ENCODE assay signal across 18 mouse cellular contexts in the genomic region with DNA sequence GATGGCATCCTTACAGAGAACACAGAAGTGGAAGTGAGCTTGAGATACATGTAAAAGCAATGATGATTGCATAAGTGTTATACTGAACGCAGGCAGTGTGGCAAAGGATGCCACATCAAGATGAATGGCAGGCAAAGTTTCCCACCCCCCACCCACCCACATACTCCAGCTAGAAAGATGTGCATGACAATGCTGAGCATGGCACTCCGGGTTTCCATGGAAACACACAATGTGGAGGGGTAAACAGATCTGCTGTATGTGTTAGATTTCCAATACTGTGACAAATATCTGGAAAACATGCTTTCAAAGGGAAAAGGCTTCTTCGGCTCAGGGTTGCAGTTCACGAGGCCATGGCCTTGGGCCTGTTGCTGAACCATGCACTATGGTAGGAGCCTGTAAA.
DNase-seq lines count a peak whose midpoint lies in the region; ATAC-seq lines count a peak whose summit lies in the region.
"Had no signal": no experiment of that assay in that cellular context is flagged by ENCODE, and none has a peak within 500 bp of the region (broad histone marks: within the 10 kb centered on the region; RNA-seq: fewer than 3 reads in every experiment).

No protein-coding gene starts in this region.

- no peaks in the 10 kb centered on the region for H3K9me3 ChIP-seq in hindbrain, embryonic 11.5 days (ENCODE audit: control insufficient read depth, low read length)
- no peaks in the 10 kb centered on the region for H3K9me3 ChIP-seq in hindbrain, embryonic 10.5 days
- no peaks in the 10 kb centered on the region for H3K9me3 ChIP-seq in midbrain, embryonic 14.5 days (ENCODE audit: control insufficient read depth, low read length)
- no peaks in the 10 kb centered on the region for H3K9me3 ChIP-seq in midbrain, embryonic 13.5 days
- H3K9me3 ChIP-seq in forebrain, embryonic 16.5 days (ENCODE audit: control insufficient read depth, low read length) = no peaks in the 10 kb centered on the region
- H3K9me3 ChIP-seq in liver, embryonic 11.5 days (ENCODE audit: control insufficient read depth, low read length) = no peaks in the 10 kb centered on the region
- H3K9me3 ChIP-seq: heart, embryonic 10.5 days; liver, embryonic 13.5 days; lung, embryonic 15.5 days had no signal

- ATAC-seq in hindbrain, embryonic 11.5 days (ENCODE audit: low FRiP score) = 0 out of 2 replicates have a peak, but pooled peaks have one; percentile 35
- no peak for ATAC-seq in midbrain, embryonic 14.5 days (ENCODE audit: low FRiP score, low TSS enrichment)
- ATAC-seq in midbrain, embryonic 13.5 days = no peak
- peak; percentile 88 for ATAC-seq in forebrain, embryonic 16.5 days
- no peak for ATAC-seq in liver, embryonic 11.5 days (replicated peaks; ENCODE audit: low FRiP score)

- H3K4me3 ChIP-seq in hindbrain, embryonic 11.5 days (ENCODE audit: low read depth, low read length) = no peak overlapping the region
- no peak overlapping the region for H3K4me3 ChIP-seq in hindbrain, embryonic 10.5 days
- no peak overlapping the region for H3K4me3 ChIP-seq in midbrain, embryonic 14.5 days (replicated peaks; ENCODE audit: low read depth, low read length)
- H3K4me3 ChIP-seq in midbrain, embryonic 13.5 days (replicated peaks) = no peak overlapping the region
- H3K4me3 ChIP-seq in forebrain, embryonic 16.5 days (replicated peaks; ENCODE audit: low read length) = no peak overlapping the region
- H3K4me3 ChIP-seq in liver, embryonic 11.5 days (ENCODE audit: low read depth, low read length) = no peak overlapping the region
- H3K4me3 ChIP-seq: heart, embryonic 10.5 days; liver, embryonic 13.5 days; lung, embryonic 15.5 days had no signal

- no peak overlapping the region for H3K27ac ChIP-seq in hindbrain, embryonic 11.5 days (ENCODE audit: low read depth, low read length)
- no peak overlapping the region for H3K27ac ChIP-seq in hindbrain, embryonic 10.5 days
- no peak overlapping the region for H3K27ac ChIP-seq in midbrain, embryonic 14.5 days (replicated peaks; ENCODE audit: low read depth, low read length)
- H3K27ac ChIP-seq in midbrain, embryonic 13.5 days = no peak overlapping the region
- no peak overlapping the region for H3K27ac ChIP-seq in forebrain, embryonic 16.5 days (ENCODE audit: low read length)
- H3K27ac ChIP-seq in liver, embryonic 11.5 days (ENCODE audit: low read depth, low read length) = no peak overlapping the region
- H3K27ac ChIP-seq: heart, embryonic 10.5 days; liver, embryonic 13.5 days; lung, embryonic 15.5 days had no signal

- peak; percentile 9 for DNase-seq in hindbrain, embryonic 11.5 days (ENCODE audit: low spot score)
- no peak for DNase-seq in hindbrain, embryonic 10.5 days (ENCODE audit: low spot score)
- peak; percentile 59 for DNase-seq in midbrain, embryonic 14.5 days
- peak; percentile 60 for DNase-seq in layer of hippocampus, adult 9-11 months
- DNase-seq in MN1 (ENCODE audit: low spot score) = no peak
- no peak for DNase-seq in liver, embryonic 11.5 days (ENCODE audit: low spot score)
- DNase-seq: adrenal gland, postnatal 36 days; cerebellum, postnatal 10 days; gastrocnemius, postnatal 36 days; heart, postnatal 10 days; kidney, adult 2 months; kidney, postnatal 25 days; liver, embryonic 13.5 days; thymus, postnatal 4 days had no signal

- H3K9ac ChIP-seq in hindbrain, embryonic 11.5 days (ENCODE audit: low read depth, low read length) = no peak overlapping the region
- H3K9ac ChIP-seq in midbrain, embryonic 14.5 days (replicated peaks; ENCODE audit: low read length) = no peak overlapping the region
- no peak overlapping the region for H3K9ac ChIP-seq in midbrain, embryonic 13.5 days (replicated peaks)
- no peak overlapping the region for H3K9ac ChIP-seq in forebrain, embryonic 16.5 days (replicated peaks; ENCODE audit: low read depth, low read length)
- no peak overlapping the region for H3K9ac ChIP-seq in liver, embryonic 11.5 days (ENCODE audit: low read depth, low read length)
- H3K9ac ChIP-seq: liver, embryonic 13.5 days; lung, embryonic 15.5 days had no signal

- 59% methylated on average over 4 of the region's 4 CpGs for WGBS in hindbrain, embryonic 11.5 days
- WGBS in hindbrain, embryonic 10.5 days = 64% methylated on average over 4 of the region's 4 CpGs
- 50% methylated on average over 4 of the region's 4 CpGs for WGBS in midbrain, embryonic 14.5 days
- 58% methylated on average over 4 of the region's 4 CpGs for WGBS in midbrain, embryonic 13.5 days
- WGBS in forebrain, embryonic 16.5 days = 70% methylated on average over 4 of the region's 4 CpGs
- WGBS in liver, embryonic 11.5 days = 78% methylated on average over 4 of the region's 4 CpGs

- H3K27me3 ChIP-seq in hindbrain, embryonic 11.5 days (ENCODE audit: control insufficient read depth, insufficient read depth, low read length) = no peaks in the 10 kb centered on the region
- H3K27me3 ChIP-seq in hindbrain, embryonic 10.5 days (ENCODE audit: insufficient read depth, poor library complexity, severe bottlenecking) = no peaks in the 10 kb centered on the region
- no peaks in the 10 kb centered on the region for H3K27me3 ChIP-seq in midbrain, embryonic 14.5 days (ENCODE audit: control insufficient read depth, insufficient read depth, low read length)
- H3K27me3 ChIP-seq in midbrain, embryonic 13.5 days = no peaks in the 10 kb centered on the region
- H3K27me3 ChIP-seq in forebrain, embryonic 16.5 days (replicated peaks; ENCODE audit: control insufficient read depth, insufficient read depth, low read length) = no peaks in the 10 kb centered on the region
- no peaks in the 10 kb centered on the region for H3K27me3 ChIP-seq in liver, embryonic 11.5 days (replicated peaks; ENCODE audit: control insufficient read depth, insufficient read depth, low read length)
- H3K27me3 ChIP-seq: liver, embryonic 13.5 days; lung, embryonic 15.5 days had no signal

- H3K4me2 ChIP-seq in hindbrain, embryonic 11.5 days (replicated peaks; ENCODE audit: low read depth, low read length) = no peak overlapping the region
- H3K4me2 ChIP-seq in midbrain, embryonic 14.5 days (ENCODE audit: low read length) = no peak overlapping the region
- no peak overlapping the region for H3K4me2 ChIP-seq in midbrain, embryonic 13.5 days (replicated peaks)
- H3K4me2 ChIP-seq in forebrain, embryonic 16.5 days (ENCODE audit: low read length) = no peak overlapping the region
- no peak overlapping the region for H3K4me2 ChIP-seq in liver, embryonic 11.5 days
- H3K4me2 ChIP-seq: liver, embryonic 13.5 days; lung, embryonic 15.5 days had no signal

- no peaks in the 10 kb centered on the region for H3K4me1 ChIP-seq in hindbrain, embryonic 11.5 days (replicated peaks; ENCODE audit: control insufficient read depth, insufficient read depth, low read length)
- peaks cover 6% of the 10 kb centered on the region; the same call in 1 of the 2 replicates for H3K4me1 ChIP-seq in hindbrain, embryonic 10.5 days (replicated peaks)
- no peaks in the 10 kb centered on the region for H3K4me1 ChIP-seq in midbrain, embryonic 14.5 days (ENCODE audit: control insufficient read depth, insufficient read depth, low read length)
- H3K4me1 ChIP-seq in midbrain, embryonic 13.5 days (replicated peaks) = peaks cover 6% of the 10 kb centered on the region; the same call in 1 of the 2 replicates
- H3K4me1 ChIP-seq in forebrain, embryonic 16.5 days (replicated peaks; ENCODE audit: control insufficient read depth, insufficient read depth, low read length) = peaks cover 8% of the 10 kb centered on the region
- H3K4me1 ChIP-seq in liver, embryonic 11.5 days (replicated peaks; ENCODE audit: control insufficient read depth, insufficient read depth, low read length) = no peaks in the 10 kb centered on the region
- H3K4me1 ChIP-seq: heart, embryonic 10.5 days; liver, embryonic 13.5 days had no signal

- no peaks in the 10 kb centered on the region for H3K36me3 ChIP-seq in hindbrain, embryonic 11.5 days (ENCODE audit: control insufficient read depth, insufficient read depth, low read length)
- H3K36me3 ChIP-seq in hindbrain, embryonic 10.5 days = no peaks in the 10 kb centered on the region
- H3K36me3 ChIP-seq in midbrain, embryonic 14.5 days (ENCODE audit: control insufficient read depth, insufficient read depth, low read length) = no peaks in the 10 kb centered on the region
- H3K36me3 ChIP-seq in midbrain, embryonic 13.5 days = no peaks in the 10 kb centered on the region
- H3K36me3 ChIP-seq in forebrain, embryonic 16.5 days (ENCODE audit: control insufficient read depth, insufficient read depth) = no peaks in the 10 kb centered on the region
- H3K36me3 ChIP-seq in liver, embryonic 11.5 days (ENCODE audit: control insufficient read depth, insufficient read depth, low read length) = no peaks in the 10 kb centered on the region
- H3K36me3 ChIP-seq: heart, embryonic 10.5 days; liver, embryonic 13.5 days; lung, embryonic 15.5 days had no signal

Comparison
In these comparisons a context has a peak if more than half of its experiments do, and no peak if none do; other contexts are left out.
1. DNase-seq: peak in hindbrain, embryonic 11.5 days (single experiment), midbrain, embryonic 14.5 days (single experiment) and layer of hippocampus, adult 9-11 months (single experiment); none in hindbrain, embryonic 10.5 days (single experiment), MN1 (single experiment) and liver, embryonic 11.5 days (single experiment).
2. ATAC-seq: peak in hindbrain, embryonic 11.5 days (single experiment) and forebrain, embryonic 16.5 days (single experiment); none in midbrain, embryonic 14.5 days (single experiment), midbrain, embryonic 13.5 days (single experiment) and liver, embryonic 11.5 days (single experiment).